Mouse (Mus musculus) ES-Bruce4 (cell line): ENCODE data around the gene Galnt18.

Experiments used
- CTCF ChIP-seq: IDR thresholded peaks from one replicate; pipeline ENCODE4 v1.8.1; 2011; ENCODE audit warnings: low read depth, low read length
- POLR2A ChIP-seq: IDR thresholded peaks from one replicate; pipeline ENCODE4 v1.8.1; 2011; ENCODE audit warnings: low read length; ENCODE audit not compliant: insufficient read depth

DNA sequence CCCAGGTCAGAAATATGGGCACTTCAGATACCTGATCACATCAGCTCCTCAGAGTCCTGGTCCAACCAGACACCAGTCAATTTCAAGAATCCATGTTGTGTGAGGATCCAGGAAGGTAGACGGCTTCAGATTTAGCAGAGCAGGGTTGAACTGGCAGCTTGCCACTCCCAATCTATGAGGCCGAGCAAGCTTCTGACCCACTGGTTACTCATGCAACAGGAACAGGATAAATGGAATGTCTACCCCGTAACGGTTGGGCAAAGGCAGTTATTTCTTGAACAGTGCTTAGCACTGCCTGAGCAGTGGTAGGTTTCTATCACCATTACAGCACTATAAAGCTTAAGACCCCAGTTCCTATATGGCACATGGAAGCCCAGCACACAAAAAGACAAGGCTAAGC lies 148.5 kb downstream of the Galnt18 start:
- TF ChIP-seq CTCF (no peak), POLR2A (no peak)
